Mouse (Mus musculus): Measurements from ENCODE around the gene Timm10b. TPM values are rescaled to one million over a fixed set of nuclear protein-coding genes. Genes with fewer than 3 reads are reported as not detected.

Gene Timm10b
- polyA plus RNA-seq, 1 experiment, result 108 TPM

GRCm38 (mm10) chr7:105640233-105640893 lies 507 bp downstream of the Timm10b start, which contains the start of the genes Arfip2 and Gm45799:
TSS of gene Arfip2 (minus strand) at chr7:105640416.
TSS of gene Gm45799 (plus strand) at chr7:105640552.
- H3K4me3 ChIP-seq (ENCODE audit: insufficient read depth, low read depth, low read length), result peak within 1 kb of the TSS; percentile 94
- WGBS, result under 1% methylated on average over 45 of the region's 45 CpGs
- H3K27ac ChIP-seq (ENCODE audit: insufficient read depth, low read depth, low read length), result peak within 1 kb of the TSS; percentile 87
- no peaks in the 10 kb centered on the region; the same call in 1 of the 2 replicates for H3K4me1 ChIP-seq (ENCODE audit: control insufficient read depth, insufficient read depth, low read length)
- H3K36me3 ChIP-seq (ENCODE audit: control insufficient read depth, insufficient read depth, low read length), result no peaks in the 10 kb centered on the region; the same call in 1 of the 2 replicates
- H3K27me3 ChIP-seq (replicated peaks; ENCODE audit: control insufficient read depth, insufficient read depth, low read length), result no peaks in the 10 kb centered on the region
- TF ChIP-seq CTCF (conservative IDR thresholded peaks at IDR 0.05; ENCODE audit: insufficient read depth, insufficient read length, low read depth, low read length) (no peak), POLR2A (IDR thresholded peaks at IDR 0.05; ENCODE audit: low read depth, low read length) (peak; percentile 60)
- peak; percentile 99 for DNase-seq

DNA sequence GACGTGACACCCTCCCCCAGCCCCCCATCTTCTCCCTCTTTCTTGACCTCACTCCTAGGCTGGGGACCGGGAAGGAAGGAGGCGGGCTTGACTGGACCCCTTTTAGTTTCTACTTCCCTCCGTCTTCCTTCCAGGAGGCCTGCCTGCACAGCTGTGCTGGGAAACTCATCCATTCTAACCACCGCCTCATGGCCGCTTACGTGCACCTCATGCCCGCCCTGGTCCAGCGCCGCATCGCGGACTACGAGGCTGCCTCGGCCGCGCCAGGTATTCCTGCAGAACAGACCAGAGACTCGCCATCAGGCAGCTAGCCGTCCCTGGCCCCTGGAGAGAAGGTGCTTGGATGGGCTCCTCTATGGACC lies 1.0 kb downstream of the Timm10b start:
- H3K27me3 ChIP-seq (replicated peaks; ENCODE audit: control insufficient read depth, insufficient read depth, low read length), result no peaks in the 10 kb centered on the region
- peak overlapping the region; percentile 94 for H3K4me3 ChIP-seq (ENCODE audit: insufficient read depth, low read depth, low read length)
- peak overlapping the region; percentile 87 for H3K27ac ChIP-seq (ENCODE audit: insufficient read depth, low read depth, low read length)
- peak; percentile 27 for DNase-seq
- TF ChIP-seq POLR2A (IDR thresholded peaks at IDR 0.05; ENCODE audit: low read depth, low read length) (no peak), CTCF (conservative IDR thresholded peaks at IDR 0.05; ENCODE audit: insufficient read depth, insufficient read length, low read depth, low read length) (no peak)
- H3K4me1 ChIP-seq (ENCODE audit: control insufficient read depth, insufficient read depth, low read length), result no peaks in the 10 kb centered on the region; the same call in 1 of the 2 replicates
- under 1% methylated on average over 18 of the region's 18 CpGs for WGBS
- H3K36me3 ChIP-seq (ENCODE audit: control insufficient read depth, insufficient read depth, low read length), result no peaks in the 10 kb centered on the region; the same call in 1 of the 2 replicates

DNA sequence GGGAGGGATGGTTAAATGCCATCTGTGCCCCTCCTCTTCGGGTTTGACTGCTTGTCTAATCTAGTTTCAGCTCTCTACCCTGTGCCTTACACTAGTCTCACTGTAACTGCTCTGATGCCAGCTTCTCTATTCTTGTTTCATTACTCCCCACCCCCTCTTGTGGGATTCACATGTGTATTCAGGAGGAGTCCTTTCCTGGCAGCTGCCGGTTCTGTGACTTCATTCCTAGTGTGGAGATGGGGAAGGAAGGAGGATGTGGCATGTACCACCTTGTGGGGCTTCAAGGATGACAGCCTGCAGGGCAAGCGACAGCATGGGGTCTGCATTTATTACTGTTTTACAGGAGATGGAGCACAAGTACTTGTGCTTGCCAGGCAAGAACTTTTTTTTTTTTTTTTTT lies 2.1 kb downstream of the Timm10b start:
- Histone ChIP-seq H3K27me3 (replicated peaks; ENCODE audit: control insufficient read depth, insufficient read depth, low read length) (no peaks in the 10 kb centered on the region), H3K27ac (ENCODE audit: insufficient read depth, low read depth, low read length) (no peak overlapping the region), H3K36me3 (ENCODE audit: control insufficient read depth, insufficient read depth, low read length) (no peaks in the 10 kb centered on the region; the same call in 1 of the 2 replicates), H3K4me3 (ENCODE audit: insufficient read depth, low read depth, low read length) (no peak overlapping the region), H3K4me1 (ENCODE audit: control insufficient read depth, insufficient read depth, low read length) (no peaks in the 10 kb centered on the region; the same call in 1 of the 2 replicates)
- DNase-seq, result no peak
- WGBS, result 50% methylated on average over 3 of the region's 3 CpGs
- TF ChIP-seq CTCF (conservative IDR thresholded peaks at IDR 0.05; ENCODE audit: insufficient read depth, insufficient read length, low read depth, low read length) (no peak), POLR2A (IDR thresholded peaks at IDR 0.05; ENCODE audit: low read depth, low read length) (no peak)

GRCm38 (mm10) chr7:105650639-105651435 lies 11.0 kb downstream of the Timm10b start, which contains the start of gene Dnhd1:
TSS of gene Dnhd1 (plus strand) at chr7:105650827.
- peak; percentile 94 for DNase-seq
- H3K36me3 ChIP-seq (ENCODE audit: control insufficient read depth, insufficient read depth, low read length), result no peaks in the 10 kb centered on the region
- peak; percentile 28 for TF ChIP-seq POLR2A (IDR thresholded peaks at IDR 0.05; ENCODE audit: low read depth, low read length)
- peak; percentile 72 for TF ChIP-seq CTCF (conservative IDR thresholded peaks at IDR 0.05; ENCODE audit: insufficient read depth, insufficient read length, low read depth, low read length)
- peak within 1 kb of the TSS; percentile 61 for H3K4me3 ChIP-seq (ENCODE audit: insufficient read depth, low read depth, low read length)
- WGBS, result 1% methylated on average over 17 of the region's 17 CpGs
- H3K27ac ChIP-seq (ENCODE audit: insufficient read depth, low read depth, low read length), result peak within 1 kb of the TSS; percentile 22; the same call in 1 of the 2 replicates
- H3K27me3 ChIP-seq (replicated peaks; ENCODE audit: control insufficient read depth, insufficient read depth, low read length), result no peaks in the 10 kb centered on the region
- peaks cover 4% of the 10 kb centered on the region; the same call in 1 of the 2 replicates for H3K4me1 ChIP-seq (ENCODE audit: control insufficient read depth, insufficient read depth, low read length)

DNA sequence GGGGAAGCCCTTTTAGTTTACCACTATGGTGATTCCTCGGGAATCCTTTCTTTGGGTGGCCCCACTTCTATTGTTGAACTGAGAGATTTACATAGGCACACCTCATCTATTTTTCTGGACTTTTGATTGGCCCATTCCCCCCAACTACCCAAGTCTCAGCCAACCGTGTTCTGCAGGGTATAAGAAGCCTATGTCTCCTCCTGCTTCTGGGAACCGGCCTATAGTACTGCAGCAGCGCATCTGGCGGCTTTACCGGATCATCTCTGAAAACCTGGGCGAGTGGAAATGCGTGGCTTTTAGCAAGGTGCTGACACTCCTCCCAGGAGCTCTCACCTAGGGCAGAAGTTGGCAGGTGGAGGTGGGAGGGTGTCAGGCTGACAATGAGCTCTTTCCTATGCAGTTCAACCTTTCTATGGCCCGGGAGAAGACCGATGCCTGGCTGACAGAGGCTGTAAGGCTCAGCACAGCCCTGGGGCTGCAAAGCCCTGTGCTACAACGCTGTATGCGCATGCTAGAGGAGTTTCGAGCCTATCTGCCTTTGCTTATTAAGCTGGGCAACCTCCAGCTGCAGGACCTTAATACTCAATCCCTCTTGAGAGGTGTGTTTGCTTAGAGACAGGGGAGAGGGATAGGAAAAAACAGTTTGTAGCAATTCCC lies 45.8 kb downstream of the Timm10b start:
- no peaks in the 10 kb centered on the region for H3K36me3 ChIP-seq (ENCODE audit: control insufficient read depth, insufficient read depth, low read length)
- TF ChIP-seq POLR2A (IDR thresholded peaks at IDR 0.05; ENCODE audit: low read depth, low read length), result no peak
- TF ChIP-seq CTCF (conservative IDR thresholded peaks at IDR 0.05; ENCODE audit: insufficient read depth, insufficient read length, low read depth, low read length), result no peak
- no peak overlapping the region for H3K4me3 ChIP-seq (ENCODE audit: insufficient read depth, low read depth, low read length)
- no peaks in the 10 kb centered on the region for H3K4me1 ChIP-seq (ENCODE audit: control insufficient read depth, insufficient read depth, low read length)
- no peak overlapping the region for H3K27ac ChIP-seq (ENCODE audit: insufficient read depth, low read depth, low read length)
- H3K27me3 ChIP-seq (replicated peaks; ENCODE audit: control insufficient read depth, insufficient read depth, low read length), result no peaks in the 10 kb centered on the region
- WGBS, result 29% methylated on average over 13 of the region's 13 CpGs
- DNase-seq, result no peak

DNA sequence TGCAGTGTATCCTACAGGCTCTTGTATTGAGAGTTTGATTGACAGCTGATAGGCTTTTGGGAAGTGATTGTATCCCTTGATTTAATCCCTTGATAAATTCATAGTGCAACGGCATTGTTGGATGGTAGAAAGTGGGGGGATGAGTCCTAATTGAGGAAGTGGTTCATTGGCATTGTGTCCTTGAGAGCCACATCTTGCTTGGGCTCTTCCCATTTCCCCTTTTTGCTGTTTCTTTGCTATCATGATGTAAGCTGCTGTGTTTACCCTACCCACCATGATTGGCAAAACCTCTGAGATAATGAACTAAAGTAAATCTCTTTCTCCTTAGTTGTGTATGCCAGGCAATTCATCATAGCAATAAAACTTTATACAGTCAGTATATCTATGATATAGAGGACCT lies 51.0 kb downstream of the Timm10b start:
- H3K4me3 ChIP-seq (ENCODE audit: insufficient read depth, low read depth, low read length), result no peak overlapping the region
- no peak for DNase-seq
- TF ChIP-seq CTCF (conservative IDR thresholded peaks at IDR 0.05; ENCODE audit: insufficient read depth, insufficient read length, low read depth, low read length) (no peak), POLR2A (IDR thresholded peaks at IDR 0.05; ENCODE audit: low read depth, low read length) (no peak)
- H3K27me3 ChIP-seq (replicated peaks; ENCODE audit: control insufficient read depth, insufficient read depth, low read length), result no peaks in the 10 kb centered on the region
- no peak overlapping the region for H3K27ac ChIP-seq (ENCODE audit: insufficient read depth, low read depth, low read length)
- 80% methylated on average over 1 of the region's 1 CpGs for WGBS
- H3K36me3 ChIP-seq (ENCODE audit: control insufficient read depth, insufficient read depth, low read length), result no peaks in the 10 kb centered on the region
- no peaks in the 10 kb centered on the region for H3K4me1 ChIP-seq (ENCODE audit: control insufficient read depth, insufficient read depth, low read length)

Other genes starting within 250 kb of the Timm10b start
- 39.6 and 50.2 TPM in 2 replicates for gene Fam160a2, start 240.0 kb upstream of the Timm10b start, polyA plus RNA-seq (2012; rRNA removed)
- gene Cnga4, start 235.5 kb upstream of the Timm10b start, polyA plus RNA-seq (2012; rRNA removed), result 0.16 and 0.18 TPM in 2 replicates
- 0.14 and 0.22 TPM in 2 replicates for gene Cckbr, start 214.3 kb upstream of the Timm10b start, polyA plus RNA-seq (2012; rRNA removed)
- 21.4 and 27.9 TPM in 2 replicates for gene Cavin3, start 157.8 kb upstream of the Timm10b start, polyA plus RNA-seq (2012; rRNA removed)
- gene Smpd1, start 85.7 kb upstream of the Timm10b start, polyA plus RNA-seq (2012; rRNA removed), result 109 and 144 TPM in 2 replicates
- 35.4 and 46.2 TPM in 2 replicates for gene Apbb1, start 58.4 kb upstream of the Timm10b start, polyA plus RNA-seq (2012; rRNA removed)
- gene Hpx, start 39.9 kb upstream of the Timm10b start, polyA plus RNA-seq (2012; rRNA removed), result 0.34 and 0.61 TPM in 2 replicates
- 43.9 and 62.0 TPM in 2 replicates for gene Trim3, start 6.5 kb upstream of the Timm10b start, polyA plus RNA-seq (2012; rRNA removed)
- gene Arfip2, start 360 bp downstream of the Timm10b start, polyA plus RNA-seq (2012; rRNA removed), result 65.6 and 67.0 TPM in 2 replicates
- gene Gm45799, start 496 bp downstream of the Timm10b start, polyA plus RNA-seq (2012; rRNA removed), result 216 and 222 TPM in 2 replicates
- gene Dnhd1, start 10.8 kb downstream of the Timm10b start, polyA plus RNA-seq (2012; rRNA removed), result 2.3 and 2.8 TPM in 2 replicates
- 128 and 137 TPM in 2 replicates for gene Ilk, start 96.5 kb downstream of the Timm10b start, polyA plus RNA-seq (2012; rRNA removed)
- 7.5 TPM in 2 replicates for gene Rrp8, start 97.3 kb downstream of the Timm10b start, polyA plus RNA-seq (2012; rRNA removed)
- 423 and 437 TPM in 2 replicates for gene Taf10, start 104.3 kb downstream of the Timm10b start, polyA plus RNA-seq (2012; rRNA removed)
- 251 and 309 TPM in 2 replicates for gene Tpp1, start 112.2 kb downstream of the Timm10b start, polyA plus RNA-seq (2012; rRNA removed)
- 5.9 and 7.1 TPM in 2 replicates for gene Dchs1, start 147.6 kb downstream of the Timm10b start, polyA plus RNA-seq (2012; rRNA removed)
- gene Mrpl17, start 171.0 kb downstream of the Timm10b start, polyA plus RNA-seq (2012; rRNA removed), result 271 and 278 TPM in 2 replicates